Mouse (Mus musculus): ENCODE results near the gene Usp29. TPM values are rescaled to one million over a fixed set of nuclear protein-coding genes. Genes with fewer than 3 reads are reported as not detected.
"Not testable (repeated sequence)": the region's sequence is repeated elsewhere in the genome, so short reads cannot be mapped to it uniquely, and the experiment has no call there.

The Usp29 gene
- polyA plus RNA-seq, 1 experiment from 2014 or later: 14.4 TPM

- H3K36me3 ChIP-seq (ENCODE audit: control insufficient read depth, insufficient read depth, low read length); H3K9ac ChIP-seq (ENCODE audit: low read length); DNase-seq (ENCODE audit: low spot score); H3K9me3 ChIP-seq (ENCODE audit: control insufficient read depth, low read length); H3K4me2 ChIP-seq (ENCODE audit: low read depth, low read length, severe bottlenecking); ATAC-seq (replicated peaks; ENCODE audit: low FRiP score); H3K27ac ChIP-seq (ENCODE audit: low read depth, low read length); H3K27me3 ChIP-seq (ENCODE audit: control insufficient read depth, insufficient read depth, low read length); H3K4me1 ChIP-seq (replicated peaks; ENCODE audit: control insufficient read depth, insufficient read depth, low read length); H3K4me3 ChIP-seq (ENCODE audit: low read depth, low read length): not testable (repeated sequence)
- WGBS: 95% methylated on average over 18 of the region's 20 CpGs
Measured at GRCm38 (mm10) chr7:6948061-6948460, 217.7 kb downstream of the Usp29 start.

GRCm38 (mm10) chr7:6956576-6956975 is 226.2 kb downstream of the Usp29 start:
- 90% methylated on average over 4 of the region's 4 CpGs for WGBS
- DNase-seq (ENCODE audit: low spot score): no peak
- H3K9ac ChIP-seq (ENCODE audit: low read length): no peak overlapping the region
- H3K4me2 ChIP-seq (ENCODE audit: low read depth, low read length, severe bottlenecking): no peak overlapping the region
- ATAC-seq (replicated peaks; ENCODE audit: low FRiP score): no peak
- H3K4me3 ChIP-seq (ENCODE audit: low read depth, low read length): no peak overlapping the region
- H3K36me3 ChIP-seq (ENCODE audit: control insufficient read depth, insufficient read depth, low read length): no peaks in the 10 kb centered on the region
- no peaks in the 10 kb centered on the region for H3K27me3 ChIP-seq (ENCODE audit: control insufficient read depth, insufficient read depth, low read length)
- H3K9me3 ChIP-seq (ENCODE audit: control insufficient read depth, low read length): no peaks in the 10 kb centered on the region
- H3K4me1 ChIP-seq (replicated peaks; ENCODE audit: control insufficient read depth, insufficient read depth, low read length): no peaks in the 10 kb centered on the region
- H3K27ac ChIP-seq (ENCODE audit: low read depth, low read length): no peak overlapping the region

GRCm38 (mm10) chr7:6958574-6958973 is 228.2 kb downstream of the Usp29 start:
- ATAC-seq (replicated peaks; ENCODE audit: low FRiP score) (no peak), DNase-seq (ENCODE audit: low spot score) (no peak)
- Histone ChIP-seq H3K4me3 (ENCODE audit: low read depth, low read length) (no peak overlapping the region), H3K4me1 (replicated peaks; ENCODE audit: control insufficient read depth, insufficient read depth, low read length) (no peaks in the 10 kb centered on the region), H3K36me3 (ENCODE audit: control insufficient read depth, insufficient read depth, low read length) (no peaks in the 10 kb centered on the region), H3K9ac (ENCODE audit: low read length) (no peak overlapping the region), H3K4me2 (ENCODE audit: low read depth, low read length, severe bottlenecking) (no peak overlapping the region), H3K27me3 (ENCODE audit: control insufficient read depth, insufficient read depth, low read length) (no peaks in the 10 kb centered on the region), H3K9me3 (ENCODE audit: control insufficient read depth, low read length) (no peaks in the 10 kb centered on the region), H3K27ac (ENCODE audit: low read depth, low read length) (no peak overlapping the region)
- WGBS: 87% methylated on average over 1 of the region's 1 CpGs

- H3K9me3 ChIP-seq (ENCODE audit: control insufficient read depth, low read length): no peaks in the 10 kb centered on the region
- no peaks in the 10 kb centered on the region for H3K4me1 ChIP-seq (replicated peaks; ENCODE audit: control insufficient read depth, insufficient read depth, low read length)
- H3K27ac ChIP-seq (ENCODE audit: low read depth, low read length): no peak overlapping the region
Measured at GRCm38 (mm10) chr7:6973566-6973965, 243.2 kb downstream of the Usp29 start.

GRCm38 (mm10) chr7:6976890-6977289 is 246.5 kb downstream of the Usp29 start:
- ATAC-seq (replicated peaks; ENCODE audit: low FRiP score) (no peak), DNase-seq (ENCODE audit: low spot score) (no peak)
- Histone ChIP-seq H3K9me3 (ENCODE audit: control insufficient read depth, low read length) (no peaks in the 10 kb centered on the region), H3K27ac (ENCODE audit: low read depth, low read length) (no peak overlapping the region), H3K4me1 (replicated peaks; ENCODE audit: control insufficient read depth, insufficient read depth, low read length) (no peaks in the 10 kb centered on the region), H3K4me2 (ENCODE audit: low read depth, low read length, severe bottlenecking) (no peak overlapping the region), H3K9ac (ENCODE audit: low read length) (no peak overlapping the region), H3K27me3 (ENCODE audit: control insufficient read depth, insufficient read depth, low read length) (no peaks in the 10 kb centered on the region), H3K4me3 (ENCODE audit: low read depth, low read length) (no peak overlapping the region), H3K36me3 (ENCODE audit: control insufficient read depth, insufficient read depth, low read length) (no peaks in the 10 kb centered on the region)
- WGBS: 91% methylated on average over 19 of the region's 19 CpGs

More at GRCm38 (mm10) chr7:6973566-6973965, 243.2 kb downstream of the Usp29 start:
- H3K4me2 ChIP-seq (ENCODE audit: low read depth, low read length, severe bottlenecking): no peak overlapping the region
- H3K36me3 ChIP-seq (ENCODE audit: control insufficient read depth, insufficient read depth, low read length): no peaks in the 10 kb centered on the region
- DNase-seq (ENCODE audit: low spot score) (no peak), ATAC-seq (replicated peaks; ENCODE audit: low FRiP score) (no peak)
- 95% methylated on average over 1 of the region's 1 CpGs for WGBS
- no peaks in the 10 kb centered on the region for H3K27me3 ChIP-seq (ENCODE audit: control insufficient read depth, insufficient read depth, low read length)
- no peak overlapping the region for H3K9ac ChIP-seq (ENCODE audit: low read length)
- H3K4me3 ChIP-seq (ENCODE audit: low read depth, low read length): no peak overlapping the region

- 85% methylated on average over 11 of the region's 11 CpGs for WGBS
Measured at GRCm38 (mm10) chr7:6995251-6995650, 264.9 kb downstream of the Usp29 start, which contains the start of gene Aurkc. Aurkc (plus strand) TSS chr7:6995300.

GRCm38 (mm10) chr7:6998914-6999313 is 268.5 kb downstream of the Usp29 start:
- not testable (repeated sequence) for H3K4me3 ChIP-seq (ENCODE audit: low read depth, low read length); H3K9me3 ChIP-seq (ENCODE audit: control insufficient read depth, low read length); DNase-seq (ENCODE audit: low spot score); H3K4me1 ChIP-seq (replicated peaks; ENCODE audit: control insufficient read depth, insufficient read depth, low read length); H3K9ac ChIP-seq (ENCODE audit: low read length); H3K4me2 ChIP-seq (ENCODE audit: low read depth, low read length, severe bottlenecking); H3K27me3 ChIP-seq (ENCODE audit: control insufficient read depth, insufficient read depth, low read length); H3K36me3 ChIP-seq (ENCODE audit: control insufficient read depth, insufficient read depth, low read length); H3K27ac ChIP-seq (ENCODE audit: low read depth, low read length); ATAC-seq (replicated peaks; ENCODE audit: low FRiP score)
- WGBS: 62% methylated on average over 3 of the region's 3 CpGs

More at GRCm38 (mm10) chr7:6995251-6995650, 264.9 kb downstream of the Usp29 start, which contains the start of gene Aurkc:
- H3K36me3 ChIP-seq (ENCODE audit: control insufficient read depth, insufficient read depth, low read length); H3K9me3 ChIP-seq (ENCODE audit: control insufficient read depth, low read length); H3K4me3 ChIP-seq (ENCODE audit: low read depth, low read length); H3K4me1 ChIP-seq (replicated peaks; ENCODE audit: control insufficient read depth, insufficient read depth, low read length); H3K9ac ChIP-seq (ENCODE audit: low read length); DNase-seq (ENCODE audit: low spot score); H3K27ac ChIP-seq (ENCODE audit: low read depth, low read length); H3K4me2 ChIP-seq (ENCODE audit: low read depth, low read length, severe bottlenecking); ATAC-seq (replicated peaks; ENCODE audit: low FRiP score); H3K27me3 ChIP-seq (ENCODE audit: control insufficient read depth, insufficient read depth, low read length): not testable (repeated sequence)

- not testable (repeated sequence) for H3K4me2 ChIP-seq (ENCODE audit: low read depth, low read length, severe bottlenecking); H3K4me1 ChIP-seq (replicated peaks; ENCODE audit: control insufficient read depth, insufficient read depth, low read length); H3K36me3 ChIP-seq (ENCODE audit: control insufficient read depth, insufficient read depth, low read length); H3K9ac ChIP-seq (ENCODE audit: low read length); DNase-seq (ENCODE audit: low spot score); H3K27me3 ChIP-seq (ENCODE audit: control insufficient read depth, insufficient read depth, low read length); H3K4me3 ChIP-seq (ENCODE audit: low read depth, low read length); ATAC-seq (replicated peaks; ENCODE audit: low FRiP score); H3K9me3 ChIP-seq (ENCODE audit: control insufficient read depth, low read length); H3K27ac ChIP-seq (ENCODE audit: low read depth, low read length)
- WGBS: 82% methylated on average over 5 of the region's 5 CpGs
Measured at GRCm38 (mm10) chr7:7005441-7005840, 275.1 kb downstream of the Usp29 start.
